Mouse (Mus musculus) ES-CJ7 (cell line): ENCODE results near the gene H2-K1.

ENCODE experiments used
- DNase-seq: peaks from one replicate; pipeline ENCODE4 v3.0.0; 2011; ENCODE audit warnings: low read depth, low spot score

The H2-K1 gene

GRCm38 (mm10) chr17:33982136-33982535 lies 18.0 kb downstream of the H2-K1 start:
- peak; percentile 72 for DNase-seq

GRCm38 (mm10) chr17:33981192-33981909 lies 18.8 kb downstream of the H2-K1 start:
- DNase-seq: peak; percentile 99

- DNase-seq: peak; percentile 71
These were observed 19.7 kb downstream of the H2-K1 start for GRCm38 (mm10) chr17:33980181-33981035.

DNA sequence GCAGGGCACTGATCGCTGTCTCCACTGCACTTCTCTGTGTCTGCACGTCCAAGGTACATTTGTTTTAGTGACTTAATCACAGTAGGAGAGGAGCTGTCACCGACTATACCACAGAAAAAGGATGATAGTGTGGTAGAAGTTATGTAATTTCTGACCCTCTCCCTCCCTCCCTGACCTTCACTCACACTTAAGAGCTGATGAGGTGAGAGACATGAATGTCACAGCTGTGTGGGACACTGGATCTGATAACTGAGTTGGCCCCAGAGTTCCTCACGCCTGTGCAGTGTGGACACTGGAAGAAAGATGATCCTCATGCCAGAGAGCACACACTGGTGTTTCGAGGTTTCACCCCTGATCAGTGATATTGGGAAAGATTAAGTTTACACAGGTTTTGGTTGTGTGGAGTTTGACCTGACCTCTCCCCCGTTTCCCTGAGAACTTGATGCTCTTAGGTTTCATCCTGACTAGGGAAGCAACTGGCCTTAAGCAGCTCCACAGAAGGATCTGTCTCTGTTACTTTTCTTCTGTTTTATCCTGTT lies 20.6 kb downstream of the H2-K1 start:
- no peak for DNase-seq

- DNase-seq: peak; percentile 68
These were observed 21.5 kb downstream of the H2-K1 start for GRCm38 (mm10) chr17:33978631-33979031.

- DNase-seq: no peak
These were observed 22.1 kb downstream of the H2-K1 start for GRCm38 (mm10) chr17:33977861-33978557.

DNA sequence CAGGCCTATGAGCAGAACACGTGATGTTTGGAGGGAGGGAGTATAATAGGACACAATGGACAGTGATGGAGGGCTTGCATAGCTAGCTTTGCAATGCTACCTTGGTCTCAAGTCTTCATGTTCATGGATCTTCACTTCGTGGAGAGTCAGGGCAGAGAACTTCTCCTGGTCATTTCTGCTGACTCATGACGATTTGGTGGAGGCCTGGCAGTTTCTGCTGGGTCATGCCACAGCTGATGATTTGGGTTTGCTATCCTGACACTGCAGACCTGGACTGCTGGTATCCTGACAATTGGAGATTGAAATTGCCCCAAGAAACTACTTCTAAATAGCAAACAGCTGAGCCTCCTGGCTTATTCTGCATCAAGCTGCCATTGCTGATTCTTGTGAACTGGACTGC lies 26.6 kb downstream of the H2-K1 start:
- no peak for DNase-seq

- peak; percentile 53 for DNase-seq
These were observed 27.5 kb downstream of the H2-K1 start for GRCm38 (mm10) chr17:33972691-33973090.

DNA sequence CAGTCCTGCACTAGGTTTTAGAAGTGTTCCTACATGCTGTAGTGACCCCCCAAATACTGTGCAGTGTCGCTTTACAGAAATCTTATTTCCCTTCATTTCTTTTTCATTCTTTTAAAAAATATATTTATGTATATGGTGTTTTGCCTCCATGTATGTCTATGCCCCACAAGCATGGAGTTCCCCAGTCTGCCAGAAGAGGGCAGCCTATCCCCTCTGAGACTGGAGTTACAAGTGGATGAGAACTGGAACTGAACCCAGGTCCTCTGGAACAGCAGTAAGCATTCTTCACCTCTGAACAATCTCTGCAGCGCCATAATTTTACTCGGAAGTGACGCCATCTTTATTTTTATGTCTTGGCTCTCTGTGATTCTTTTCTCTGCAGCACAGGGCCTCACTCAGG lies 30.8 kb downstream of the H2-K1 start:
- peak; percentile 75 for DNase-seq

- peak; percentile 87 for DNase-seq
These were observed 31.2 kb downstream of the H2-K1 start for GRCm38 (mm10) chr17:33968927-33969326.

DNA sequence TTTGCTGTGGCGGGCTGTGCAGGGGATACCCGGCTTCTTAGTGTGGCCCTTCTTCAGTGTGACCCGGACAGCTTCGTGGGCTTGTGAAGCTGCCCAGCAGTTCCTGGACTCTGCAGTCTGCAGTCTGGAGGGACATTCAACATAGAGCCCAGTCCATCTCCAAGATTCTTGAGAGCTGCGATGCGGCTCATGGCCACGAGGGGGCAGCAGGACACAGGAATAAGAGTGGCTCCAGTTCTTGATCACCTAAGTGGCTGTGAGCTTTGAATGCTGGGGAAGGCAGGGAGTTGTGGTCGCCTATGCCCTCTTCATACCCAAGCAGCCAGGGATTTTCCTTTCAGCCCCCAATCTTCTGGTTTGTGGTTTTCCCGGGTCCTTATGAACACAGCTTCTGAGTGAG lies 31.7 kb downstream of the H2-K1 start:
- peak; percentile 84 for DNase-seq

- no peak for DNase-seq
These were observed 34.1 kb downstream of the H2-K1 start for GRCm38 (mm10) chr17:33965846-33966550.

GRCm38 (mm10) chr17:33965082-33965845 lies 34.9 kb downstream of the H2-K1 start:
- no peak for DNase-seq

GRCm38 (mm10) chr17:33962876-33963275 lies 37.3 kb downstream of the H2-K1 start:
- no peak for DNase-seq

DNA sequence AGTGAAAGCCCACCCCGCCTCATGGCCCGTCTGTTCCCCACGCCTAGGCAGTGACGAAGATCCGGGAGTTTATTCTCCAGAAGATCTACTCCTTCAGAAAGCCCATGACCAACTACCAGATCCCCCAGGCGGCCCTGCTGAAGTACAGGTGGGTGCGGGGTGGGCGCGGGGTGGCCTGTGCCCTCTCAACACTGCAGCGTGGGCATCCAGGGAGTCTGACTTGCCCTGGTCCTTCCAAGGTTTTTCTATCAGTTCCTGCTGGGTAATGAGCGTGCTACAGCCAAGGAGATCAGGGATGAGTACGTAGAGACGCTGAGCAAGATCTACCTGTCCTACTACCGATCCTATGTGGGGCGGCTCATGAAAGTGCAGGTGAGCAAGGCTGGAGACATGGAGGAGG lies 40.2 kb downstream of the H2-K1 start:
- DNase-seq: no peak

GRCm38 (mm10) chr17:33959135-33959534 lies 41.0 kb downstream of the H2-K1 start:
- no peak for DNase-seq

- DNase-seq: no peak
These were observed 41.7 kb downstream of the H2-K1 start for GRCm38 (mm10) chr17:33958451-33958850.

DNA sequence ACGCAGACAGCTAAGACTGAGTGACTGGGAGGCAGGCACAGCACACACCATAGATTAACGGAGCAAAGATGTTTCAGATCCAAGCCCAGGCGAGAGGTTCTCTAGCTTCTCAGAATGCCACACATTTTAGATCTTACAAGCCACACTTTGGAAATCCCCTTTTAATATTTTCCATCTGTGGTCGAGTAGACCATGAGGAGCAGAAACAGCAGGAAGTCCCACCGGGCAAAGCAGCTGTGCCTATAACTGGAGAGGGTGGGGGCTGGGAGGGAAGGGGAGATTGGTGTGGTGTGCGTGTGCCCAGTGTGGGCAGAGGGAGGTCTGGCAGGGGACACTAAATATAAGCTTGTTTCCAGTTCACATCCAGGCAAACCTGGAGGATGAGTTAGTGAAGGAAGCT lies 42.7 kb downstream of the H2-K1 start:
- DNase-seq: no peak

- DNase-seq: no peak
These were observed 43.8 kb downstream of the H2-K1 start for GRCm38 (mm10) chr17:33956336-33956735.

DNA sequence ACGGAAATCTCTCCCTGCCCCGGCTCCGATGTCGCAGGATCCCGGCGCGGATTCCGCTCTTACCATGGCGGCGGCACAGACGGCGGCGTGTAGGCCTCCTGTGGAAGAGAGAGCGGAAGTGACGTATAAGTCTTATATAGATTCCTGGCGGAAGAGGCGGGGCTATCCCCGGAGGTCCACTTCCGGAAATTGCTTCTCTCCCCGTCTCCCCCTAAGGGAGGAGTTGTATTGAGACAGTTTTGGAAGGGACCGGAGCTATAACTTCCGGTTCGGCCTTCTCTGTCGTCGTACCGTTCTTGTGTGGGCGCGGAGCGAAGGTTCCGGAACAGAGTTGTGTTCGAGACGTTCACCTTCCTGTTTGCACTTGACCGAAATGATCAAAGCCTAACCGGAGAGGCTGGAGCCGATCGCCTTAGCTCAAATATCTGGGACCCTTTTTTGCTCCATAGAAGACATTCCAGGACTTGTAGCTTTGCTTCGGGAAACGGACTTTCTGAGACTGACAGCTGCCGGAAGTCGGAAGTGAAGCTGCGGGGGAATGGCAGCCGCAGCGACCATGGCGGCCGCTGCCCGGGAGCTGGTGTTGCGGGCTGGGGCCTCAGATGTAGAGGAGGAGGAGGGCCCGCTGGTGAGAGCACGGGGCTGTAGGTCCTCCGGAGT lies 44.5 kb downstream of the H2-K1 start, which contains the start of the genes Vps52 and Rps18:
Vps52 (plus strand) TSS at position 258 of the 660 bp plus-strand sequence.
Rps18 (minus strand) TSS at position 447 of the 660 bp plus-strand sequence.
- DNase-seq: peak; percentile 98
